Mouse (Mus musculus) cerebellum, postnatal 4 days (tissue): ENCODE data around the gene Gpatch11.
"Not testable (repeated sequence)": the region's sequence is repeated elsewhere in the genome, so short reads cannot be mapped to it uniquely, and the experiment has no call there.

Source experiments
- DNase-seq, 2 experiments: peaks; one replicate each; pipeline ENCODE4 v3.0.0; 2022; ENCODE audit warnings: low spot score in 2 of 2, mixed read lengths in 1 of 2

Gene Gpatch11

GRCm38 (mm10) chr17:78834856-78835835 is at the start of gene Gpatch11, which contains the start of gene Heatr5b:
Gene Gpatch11, plus strand, starts transcription at chr17:78835567.
Gene Heatr5b, minus strand, starts transcription at chr17:78835364.
- peak; percentile 96 to 99 for DNase-seq

GRCm38 (mm10) chr17:78788273-78788672 is 47.1 kb upstream of the Gpatch11 start:
- not testable (repeated sequence) for DNase-seq

GRCm38 (mm10) chr17:78791068-78791689 is 44.2 kb upstream of the Gpatch11 start:
- no peak for DNase-seq

- no peak for DNase-seq
These were observed 43.7 kb upstream of the Gpatch11 start for GRCm38 (mm10) chr17:78791690-78792070.

DNA sequence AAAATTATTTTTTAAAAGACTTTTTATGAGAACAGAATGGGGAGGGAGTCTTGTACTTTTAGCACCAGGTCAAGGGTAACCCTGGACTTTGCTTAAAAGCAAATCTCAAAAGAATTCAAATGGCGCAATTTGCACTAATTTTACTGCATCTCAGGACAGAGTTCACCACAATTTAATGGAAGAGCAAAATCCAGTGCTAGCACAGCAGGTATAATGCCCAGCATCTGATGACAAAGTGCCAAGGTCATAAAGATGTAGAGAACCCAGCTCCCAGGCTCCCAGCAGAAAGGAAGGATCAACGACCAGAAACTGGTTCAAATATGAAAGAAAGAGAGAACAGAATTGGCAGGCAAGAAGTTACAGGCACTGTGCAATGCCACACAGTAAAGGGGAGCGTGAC is 43.2 kb upstream of the Gpatch11 start:
- no peak for DNase-seq

GRCm38 (mm10) chr17:78794390-78794789 is 41.0 kb upstream of the Gpatch11 start:
- DNase-seq = no peak

DNA sequence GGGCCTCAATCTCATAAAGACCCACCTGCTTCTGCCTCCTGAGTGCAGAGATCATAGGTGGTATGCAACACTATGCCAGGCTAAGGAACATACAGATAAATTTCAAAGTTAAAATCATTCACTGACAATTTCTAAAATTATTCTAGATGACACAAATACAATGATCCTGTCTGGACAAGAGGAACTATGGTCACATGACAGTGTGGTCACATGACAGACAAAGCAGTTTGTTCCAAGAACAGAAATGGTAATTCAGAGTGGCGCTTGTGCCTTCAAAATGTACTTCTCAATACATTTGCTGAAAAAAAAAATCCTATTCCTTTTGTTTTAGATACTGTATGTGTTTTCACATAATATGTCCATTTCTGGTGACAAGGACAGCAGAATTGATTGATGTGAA is 38.1 kb upstream of the Gpatch11 start:
- no peak for DNase-seq

- DNase-seq = no peak
These were observed 26.3 kb upstream of the Gpatch11 start for GRCm38 (mm10) chr17:78809019-78809418.

DNA sequence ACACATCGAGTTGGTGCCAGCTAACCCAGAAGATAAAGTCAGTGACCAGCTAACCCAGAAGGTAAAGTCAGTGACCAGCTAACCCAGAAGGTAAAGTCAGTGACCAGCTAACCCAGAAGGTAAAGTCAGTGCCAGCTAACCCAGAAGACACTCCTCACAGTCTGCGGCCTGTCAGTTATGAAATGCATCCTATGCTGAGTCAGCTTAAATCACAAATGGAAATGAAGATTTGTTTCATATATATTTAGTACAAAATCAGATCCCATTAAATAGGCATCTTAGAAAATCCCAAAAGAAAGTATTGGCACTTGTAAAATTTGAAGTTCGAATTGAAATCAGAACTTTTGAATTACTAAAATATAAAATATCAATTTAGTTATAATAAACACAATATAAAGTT is 25.8 kb upstream of the Gpatch11 start:
- DNase-seq = no peak

GRCm38 (mm10) chr17:78824346-78824745 is 11.0 kb upstream of the Gpatch11 start:
- DNase-seq = no peak

DNA sequence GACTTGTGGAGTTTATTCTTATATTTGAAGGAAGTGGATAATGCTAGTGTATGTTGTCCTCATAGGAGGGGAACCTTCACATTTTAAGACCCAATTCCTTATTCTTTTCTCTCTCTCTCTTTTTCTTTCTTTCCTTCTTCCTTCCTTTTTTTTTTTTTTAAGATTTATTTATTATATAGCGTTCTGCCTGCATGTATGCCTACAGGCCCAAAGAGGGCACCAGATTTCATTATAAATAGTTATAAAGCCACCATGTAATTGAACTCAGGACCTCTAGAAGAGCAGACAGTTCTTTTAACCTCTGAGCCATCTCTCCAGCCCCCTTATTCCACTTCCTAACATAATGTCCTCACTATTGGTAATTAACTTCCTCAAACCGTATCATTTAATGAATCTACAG is 689 bp downstream of the Gpatch11 start:
- no peak for DNase-seq

DNA sequence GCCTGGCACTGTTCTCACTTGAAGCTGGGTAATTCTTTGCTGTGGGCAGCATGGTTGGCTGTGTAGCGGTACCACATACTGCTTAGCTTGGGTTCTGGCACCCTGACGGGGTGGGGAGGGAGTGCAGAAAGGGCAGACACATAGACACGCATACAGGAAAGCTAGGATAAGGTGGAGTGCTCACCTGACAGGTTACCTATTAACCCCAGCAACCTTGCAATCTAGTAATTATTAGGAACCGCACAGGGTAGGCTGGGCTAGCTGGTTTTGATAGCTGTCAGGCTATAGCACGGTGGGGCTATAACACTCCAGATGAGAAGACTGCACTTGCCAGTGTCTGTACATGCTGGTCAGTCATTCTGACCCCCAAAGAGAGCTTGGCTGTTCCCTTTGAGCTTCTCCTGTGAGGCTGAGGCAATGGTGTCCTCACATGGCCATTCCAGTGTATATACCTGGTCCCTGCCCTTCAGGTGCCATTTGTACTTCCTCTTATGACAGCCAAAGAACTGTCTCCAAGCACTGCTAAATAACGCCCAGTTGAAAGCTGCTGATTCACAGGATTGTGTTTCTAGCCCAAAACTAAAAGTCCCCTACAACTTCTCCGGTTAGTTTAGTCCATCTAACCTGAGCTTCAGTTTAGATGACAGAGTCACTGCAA is 7.0 kb downstream of the Gpatch11 start:
- no peak for DNase-seq

GRCm38 (mm10) chr17:78856243-78856642 is 20.9 kb downstream of the Gpatch11 start:
- no peak for DNase-seq

GRCm38 (mm10) chr17:78873886-78874285 is 38.5 kb downstream of the Gpatch11 start:
- DNase-seq = no peak

- no peak for DNase-seq
These were observed 46.5 kb downstream of the Gpatch11 start for GRCm38 (mm10) chr17:78881878-78882304.

GRCm38 (mm10) chr17:78882401-78883112 is 47.2 kb downstream of the Gpatch11 start, which contains the start of gene Eif2ak2:
Gene Eif2ak2, minus strand, starts transcription at chr17:78882573.
- DNase-seq = peak; percentile 44 to 62

DNA sequence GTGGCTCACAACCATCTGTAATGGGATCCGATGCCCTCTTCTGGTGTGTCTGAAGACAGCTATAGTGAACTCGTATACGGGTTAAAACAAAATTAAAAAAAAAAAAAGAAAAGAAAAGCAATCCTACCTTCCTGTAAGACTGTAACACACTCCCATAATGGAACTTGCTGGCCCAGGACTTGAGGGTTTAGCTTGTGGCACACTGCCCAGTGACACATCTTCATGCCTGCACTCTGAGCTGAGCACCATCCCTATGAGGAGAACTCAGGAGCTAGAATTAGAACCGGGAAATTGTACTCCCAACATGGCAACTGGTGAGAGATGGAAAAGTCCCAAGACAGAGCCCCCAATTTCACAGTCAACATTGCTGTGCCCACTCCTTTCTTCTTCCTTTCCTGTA is 47.9 kb downstream of the Gpatch11 start:
- no peak for DNase-seq

GRCm38 (mm10) chr17:78885286-78886065 is 50.1 kb downstream of the Gpatch11 start:
- DNase-seq = no peak

DNA sequence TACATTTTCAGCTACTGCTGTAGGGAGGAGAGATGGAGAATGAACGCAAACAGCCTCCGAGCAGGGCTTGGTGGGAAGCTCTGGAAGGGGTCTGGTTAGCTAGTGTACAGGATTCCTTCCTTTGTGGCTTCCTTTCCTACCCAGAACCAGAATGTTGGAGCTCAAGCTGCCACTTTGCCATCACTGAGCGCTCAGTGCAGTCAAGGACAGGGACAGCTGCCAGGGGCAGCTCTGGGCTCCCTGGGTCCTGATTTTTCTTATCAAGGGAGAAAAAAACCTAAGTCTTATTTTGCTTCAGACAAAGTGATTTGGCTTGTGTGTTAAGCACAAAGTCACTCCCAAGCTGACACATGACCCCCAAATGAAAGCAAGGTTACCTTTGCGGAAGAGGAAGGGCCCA is 53.2 kb downstream of the Gpatch11 start:
- no peak for DNase-seq

DNA sequence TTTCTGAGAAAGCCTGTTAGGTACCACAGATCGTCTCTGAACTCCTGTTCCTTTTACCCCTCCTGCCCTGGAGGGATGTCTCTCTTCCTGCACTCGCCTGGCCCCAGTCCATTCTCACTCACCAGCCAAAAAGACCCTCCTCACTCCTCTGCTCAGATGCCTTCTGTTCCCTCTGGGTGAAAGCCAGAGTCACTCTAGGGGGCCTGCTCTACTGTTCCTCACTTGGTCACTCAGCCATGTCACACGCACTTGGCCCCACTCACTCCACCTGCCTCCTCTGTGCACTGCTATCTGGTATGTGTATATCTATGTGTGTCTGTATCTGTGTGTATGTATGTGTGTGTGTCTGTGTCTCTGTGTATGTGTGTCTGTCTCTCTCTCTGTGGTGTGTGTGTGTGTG is 53.8 kb downstream of the Gpatch11 start:
- peak; percentile 35 to 84 for DNase-seq

- DNase-seq = no peak
These were observed 55.7 kb downstream of the Gpatch11 start for GRCm38 (mm10) chr17:78891020-78891419.
